Mouse (Mus musculus) heart, embryonic 13.5 days (tissue): ENCODE data around the gene Zdhhc17. TPM values are rescaled to one million over a fixed set of nuclear protein-coding genes. Genes with fewer than 3 reads are reported as not detected.

ENCODE experiments used
- ATAC-seq: fragments of 200-750 bp; cut with Nextera tagmentation; 2 replicates; pipeline ENCODE4 v1.8.0; 2017; ENCODE audit warnings: moderate TSS enrichment; ENCODE audit not compliant: insufficient number of reproducible peaks, low FRiP score, low TSS enrichment; ENCODE audit errors: extremely low read depth
- H3K27ac ChIP-seq: fragments of 300-500 bp; sonication (generic); replicated peaks from 2 replicates; pipeline ENCODE4 v1.5.1; 2015; ENCODE audit warnings: moderate library complexity, mild to moderate bottlenecking, inconsistent platforms
- H3K27me3 ChIP-seq: fragments of 300-500 bp; sonication (generic); replicated peaks from 2 replicates; pipeline ENCODE4 v1.6.1; 2015; ENCODE audit warnings: mild to moderate bottlenecking, inconsistent platforms
- H3K36me3 ChIP-seq: fragments of 300-500 bp; sonication (generic); 2 replicates; pipeline ENCODE4 v1.6.1; 2015; ENCODE audit warnings: mild to moderate bottlenecking, inconsistent platforms
- H3K4me1 ChIP-seq: fragments of 300-500 bp; sonication (generic); 2 replicates; pipeline ENCODE4 v1.6.1; 2015; ENCODE audit warnings: inconsistent platforms
- H3K4me2 ChIP-seq: fragments of 300-500 bp; sonication (generic); 2 replicates; pipeline ENCODE4 v1.6.1; 2015; ENCODE audit warnings: inconsistent platforms, mild to moderate bottlenecking, moderate library complexity
- H3K4me3 ChIP-seq: fragments of 300-500 bp; sonication (generic); 2 replicates; pipeline ENCODE4 v1.5.1; 2015; ENCODE audit warnings: moderate library complexity, mild to moderate bottlenecking, inconsistent platforms
- H3K9ac ChIP-seq: fragments of 300-500 bp; sonication (generic); 2 replicates; pipeline ENCODE4 v1.6.1; 2015; ENCODE audit warnings: inconsistent platforms, mild to moderate bottlenecking, moderate library complexity
- H3K9me3 ChIP-seq: fragments of 300-500 bp; sonication (generic); 2 replicates; pipeline ENCODE4 v1.6.1; 2016; ENCODE audit warnings: inconsistent platforms
- WGBS: fragments of 180-500 bp; shearing (Covaris S2); methylation state at CpG from one replicate; pipeline ENCODE4 v1.1.7; 2015; ENCODE audit warnings: mixed read lengths; 5-methylcytosine and 5-hydroxymethylcytosine counted together
- polyA plus RNA-seq: library from polyadenylated mRNA; unstranded; fragments of >200 nt; fragmentation: Nextera tagmentation; extraction: Ambion mirVana; gene quantifications from 2 replicates; pipeline ENCODE4 v1.2.1, GENCODE M21; 2015

The Zdhhc17 gene
- polyA plus RNA-seq, 1 experiment from 2014 or later, result 15.4 TPM

DNA sequence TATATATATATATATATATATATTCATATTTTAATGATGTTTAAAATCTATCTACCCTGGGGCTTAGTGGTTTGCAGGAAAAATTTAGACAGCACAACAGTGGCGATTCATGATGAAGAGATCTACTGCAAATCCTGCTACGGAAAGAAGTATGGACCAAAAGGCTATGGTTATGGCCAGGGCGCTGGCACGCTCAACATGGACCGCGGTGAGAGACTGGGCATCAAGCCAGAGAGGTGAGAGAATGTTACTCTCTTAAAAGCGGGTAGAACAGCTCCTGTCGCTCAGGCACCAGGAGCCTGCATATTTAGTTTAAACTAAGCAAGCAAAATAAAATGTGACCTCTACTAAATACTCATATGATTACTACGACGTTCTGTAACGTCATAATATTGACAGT is 74.9 kb downstream of the Zdhhc17 start:
- no peaks in the 10 kb centered on the region for H3K9me3 ChIP-seq
- peaks cover 65% of the 10 kb centered on the region for H3K36me3 ChIP-seq
- H3K4me1 ChIP-seq, result peaks cover 41% of the 10 kb centered on the region
- no peak for ATAC-seq
- H3K27me3 ChIP-seq, result no peaks in the 10 kb centered on the region
- WGBS, result 75% methylated on average over 11 of the region's 11 CpGs
- peak overlapping the region; percentile 21; the same call in 1 of the 2 replicates for H3K27ac ChIP-seq
- H3K9ac ChIP-seq, result no peak overlapping the region
- no peak overlapping the region for H3K4me2 ChIP-seq
- no peak overlapping the region for H3K4me3 ChIP-seq

DNA sequence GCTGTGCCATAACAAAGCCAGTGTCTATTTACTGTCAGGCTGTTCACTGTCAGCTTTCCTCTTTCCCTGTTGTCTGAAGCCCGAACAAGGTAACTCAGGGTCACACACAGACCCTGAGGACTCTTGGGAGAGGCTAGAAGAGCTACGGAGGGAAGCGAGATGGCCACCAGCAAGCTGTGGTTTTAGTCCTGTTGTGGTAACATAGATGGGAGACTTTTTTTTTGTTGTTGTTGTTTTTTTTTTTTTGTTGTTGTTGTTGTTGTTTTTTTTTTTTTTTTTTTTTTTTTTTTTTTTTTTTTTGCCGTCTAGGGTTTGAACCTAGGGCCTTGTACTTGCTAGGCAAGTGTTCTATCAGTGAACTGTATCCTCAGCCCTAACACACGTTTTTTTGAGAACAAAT is 76.4 kb downstream of the Zdhhc17 start:
- WGBS, result 69% methylated on average over 5 of the region's 5 CpGs
- Histone ChIP-seq H3K27me3 (no peaks in the 10 kb centered on the region), H3K36me3 (peaks cover 53% of the 10 kb centered on the region), H3K27ac (0 out of 2 replicates have a peak overlapping the region, but pooled peaks have one; percentile 48), H3K4me2 (no peak overlapping the region), H3K9ac (no peak overlapping the region), H3K4me3 (no peak overlapping the region), H3K4me1 (peaks cover 56% of the 10 kb centered on the region), H3K9me3 (no peaks in the 10 kb centered on the region)
- no peak for ATAC-seq

DNA sequence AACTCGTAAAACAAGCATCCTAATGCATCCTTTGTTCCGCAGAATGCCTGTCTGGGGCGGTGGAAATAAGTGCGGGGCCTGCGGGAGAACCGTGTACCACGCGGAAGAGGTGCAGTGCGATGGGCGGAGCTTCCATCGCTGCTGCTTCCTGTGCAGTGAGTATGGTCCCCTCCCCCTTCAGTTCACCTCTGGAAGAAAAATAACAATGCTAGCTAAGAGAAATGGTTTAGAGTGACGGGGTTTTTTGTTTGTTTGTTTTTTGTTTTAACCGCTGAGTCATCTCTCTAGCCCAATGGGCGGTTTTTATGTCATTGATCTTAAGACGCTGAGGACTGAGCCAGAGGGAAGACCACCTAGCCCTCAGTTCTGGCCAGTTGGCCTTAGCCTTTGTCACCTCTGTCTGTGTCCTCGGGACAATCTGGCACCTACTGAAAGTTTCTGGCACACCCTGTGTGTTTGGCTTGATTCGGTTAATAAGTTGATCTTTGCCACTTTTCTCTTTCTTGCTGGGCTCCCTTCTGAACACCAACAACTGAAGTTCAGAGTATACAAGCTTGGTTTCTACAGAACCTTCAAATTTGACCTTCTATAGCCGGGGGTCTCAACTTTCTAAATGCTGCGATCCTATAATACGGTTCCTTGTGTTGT is 77.9 kb downstream of the Zdhhc17 start:
- Histone ChIP-seq H3K4me1 (peaks cover 65% of the 10 kb centered on the region), H3K4me2 (peak overlapping the region; percentile 38), H3K27me3 (no peaks in the 10 kb centered on the region), H3K9ac (peak overlapping the region; percentile 38; the same call in 1 of the 2 replicates), H3K27ac (peak overlapping the region; percentile 60), H3K36me3 (peaks cover 37% of the 10 kb centered on the region), H3K4me3 (no peak overlapping the region), H3K9me3 (no peaks in the 10 kb centered on the region)
- ATAC-seq, result no peak
- WGBS, result 60% methylated on average over 20 of the region's 20 CpGs

DNA sequence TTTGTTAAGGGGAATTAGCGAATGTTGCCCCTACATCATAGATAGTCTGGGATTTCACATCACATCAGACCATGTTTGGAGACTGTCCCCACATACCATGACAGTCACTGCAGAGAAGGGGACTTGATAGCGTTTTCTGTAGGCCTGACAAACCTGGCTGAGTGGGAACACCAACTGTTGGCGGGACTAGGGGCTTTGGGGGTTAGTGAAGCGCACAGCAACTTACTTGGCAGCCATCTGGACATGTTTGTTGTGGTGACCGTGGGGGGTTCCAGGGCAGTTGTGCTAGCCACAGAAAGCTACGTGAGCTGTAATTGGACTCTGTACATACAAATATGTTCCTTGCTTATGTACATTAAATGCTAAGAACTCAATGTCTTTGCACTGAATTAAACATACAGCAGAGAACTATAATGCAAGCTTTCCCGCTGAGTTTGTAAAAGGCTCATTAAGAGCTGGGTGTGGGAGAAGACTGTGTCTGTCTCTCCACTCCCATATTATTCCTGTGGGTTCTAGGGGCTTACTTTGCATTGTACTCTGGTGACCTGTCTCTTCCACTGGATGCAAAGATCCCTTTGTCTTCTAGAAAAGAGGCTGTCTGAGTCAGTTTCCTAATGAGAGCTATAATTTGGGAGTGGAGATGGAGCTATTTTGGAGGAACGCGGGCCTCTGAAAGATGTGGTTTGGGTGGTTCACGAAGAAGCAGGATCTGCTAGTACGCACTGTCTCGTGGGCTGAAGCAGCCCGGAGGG is 78.6 kb downstream of the Zdhhc17 start:
- H3K4me1 ChIP-seq, result peaks cover 72% of the 10 kb centered on the region
- WGBS, result 66% methylated on average over 13 of the region's 13 CpGs
- H3K4me3 ChIP-seq, result no peak overlapping the region

DNA sequence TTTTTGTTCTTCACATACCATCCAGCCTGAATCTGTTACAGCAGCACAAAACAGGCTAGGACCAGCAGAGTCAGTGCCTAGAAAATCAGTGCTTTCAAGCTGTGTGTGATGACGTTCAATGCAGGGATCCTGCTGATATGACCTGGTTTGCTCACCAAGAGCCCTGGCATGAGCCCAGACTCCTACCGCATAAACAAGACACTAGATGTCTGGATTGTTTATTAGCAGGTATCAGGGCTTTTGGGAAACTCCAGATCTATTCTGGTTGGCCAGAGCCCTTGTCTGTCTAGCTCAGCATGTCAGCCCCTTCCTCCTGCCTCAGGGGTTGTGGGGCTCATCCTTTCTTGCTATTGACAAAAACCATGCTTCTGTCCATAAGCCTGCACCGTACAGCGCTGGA is 80.2 kb downstream of the Zdhhc17 start:
- no peak for ATAC-seq
- Histone ChIP-seq H3K36me3 (peaks cover 20% of the 10 kb centered on the region), H3K4me2 (no peak overlapping the region), H3K4me1 (peaks cover 79% of the 10 kb centered on the region), H3K27me3 (no peaks in the 10 kb centered on the region), H3K9me3 (no peaks in the 10 kb centered on the region), H3K4me3 (no peak overlapping the region), H3K27ac (peak overlapping the region; percentile 60), H3K9ac (peak overlapping the region; percentile 50; the same call in 1 of the 2 replicates)
- WGBS, result 31% methylated on average over 4 of the region's 4 CpGs

More for the DNA sequence above, 78.6 kb downstream of the Zdhhc17 start:
- Histone ChIP-seq H3K27ac (peak overlapping the region; percentile 60), H3K9me3 (no peaks in the 10 kb centered on the region), H3K4me2 (peak overlapping the region; percentile 38), H3K36me3 (peaks cover 30% of the 10 kb centered on the region), H3K9ac (peak overlapping the region; percentile 38), H3K27me3 (no peaks in the 10 kb centered on the region)
- ATAC-seq, result no peak

DNA sequence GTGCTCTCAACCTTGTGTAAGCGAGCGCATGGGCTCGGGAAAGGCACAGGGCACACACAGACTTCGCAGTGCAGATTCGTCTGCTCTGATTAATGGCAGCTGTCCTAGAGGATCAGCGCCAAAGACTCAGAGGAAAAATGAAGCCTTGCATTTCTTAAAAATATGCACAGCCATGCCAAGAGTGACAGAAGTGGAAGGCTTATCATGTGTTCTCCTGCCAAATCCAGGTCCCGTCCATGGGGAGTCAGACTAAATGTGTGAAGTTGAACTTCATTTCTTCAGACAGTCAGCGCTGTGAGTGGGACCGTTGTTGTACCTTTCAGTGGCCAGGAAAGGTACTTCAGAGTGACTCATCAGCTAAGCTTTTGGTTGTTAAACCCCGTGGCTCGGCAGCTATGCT is 82.4 kb downstream of the Zdhhc17 start:
- H3K27me3 ChIP-seq, result no peaks in the 10 kb centered on the region
- peak overlapping the region; percentile 83 for H3K27ac ChIP-seq
- peak overlapping the region; percentile 65 for H3K9ac ChIP-seq
- no peak; the same call in 1 of the 2 replicates for ATAC-seq
- peaks cover 16% of the 10 kb centered on the region for H3K36me3 ChIP-seq
- peak overlapping the region; percentile 13; the same call in 1 of the 2 replicates for H3K4me3 ChIP-seq
- no peaks in the 10 kb centered on the region for H3K9me3 ChIP-seq
- peak overlapping the region; percentile 77 for H3K4me2 ChIP-seq
- peaks cover 95% of the 10 kb centered on the region for H3K4me1 ChIP-seq
- WGBS, result 21% methylated on average over 11 of the region's 11 CpGs

DNA sequence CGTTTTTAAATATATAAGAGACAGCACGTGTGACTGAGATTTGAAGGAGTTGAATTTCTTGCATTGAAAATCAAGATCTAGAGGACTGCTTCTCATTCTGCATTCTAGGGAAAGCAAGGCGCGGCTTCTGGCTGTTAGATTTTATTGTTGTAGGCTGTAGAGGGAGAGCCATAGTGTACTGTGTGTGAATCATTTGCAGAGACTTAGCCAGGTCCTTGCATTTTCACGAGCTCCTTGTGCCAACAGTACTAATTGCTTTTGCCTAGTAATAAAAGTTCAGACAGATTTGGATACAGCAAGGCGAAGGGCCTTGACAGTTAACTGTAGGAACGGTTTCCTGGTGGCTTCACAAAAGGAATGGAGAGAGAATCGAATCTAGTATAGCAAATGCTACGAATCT is 87.3 kb downstream of the Zdhhc17 start:
- ATAC-seq, result no peak
- H3K36me3 ChIP-seq, result peaks cover 9% of the 10 kb centered on the region
- peak overlapping the region; percentile 20; the same call in 1 of the 2 replicates for H3K27ac ChIP-seq
- peak overlapping the region; percentile 96 for H3K9ac ChIP-seq
- WGBS, result 57% methylated on average over 9 of the region's 9 CpGs
- peak overlapping the region; percentile 69 for H3K4me3 ChIP-seq
- H3K4me2 ChIP-seq, result peak overlapping the region; percentile 77
- H3K4me1 ChIP-seq, result peaks cover 78% of the 10 kb centered on the region
- no peaks in the 10 kb centered on the region for H3K27me3 ChIP-seq
- no peaks in the 10 kb centered on the region for H3K9me3 ChIP-seq

DNA sequence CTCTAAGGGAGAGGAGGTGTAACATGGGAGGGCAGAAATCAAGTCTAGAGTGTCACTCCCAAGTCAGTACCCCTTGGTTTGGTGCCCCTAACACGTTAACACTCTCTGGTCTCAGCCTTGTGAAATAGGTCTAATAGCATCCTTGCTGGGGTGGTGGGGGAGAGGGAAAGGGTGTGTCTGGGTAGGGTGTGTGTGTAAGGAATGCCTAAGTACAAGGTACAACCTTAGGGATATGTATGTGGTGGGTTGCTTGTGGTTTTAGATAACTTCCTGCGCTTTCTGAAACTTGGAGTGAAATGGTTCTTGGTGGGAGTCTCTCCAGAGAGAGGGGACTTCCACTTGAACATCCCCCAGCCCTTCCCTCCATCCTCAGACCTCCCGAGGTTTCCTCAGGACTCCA is 88.0 kb downstream of the Zdhhc17 start:
- Histone ChIP-seq H3K9ac (peak overlapping the region; percentile 96), H3K27ac (peak overlapping the region; percentile 99), H3K36me3 (peaks cover 9% of the 10 kb centered on the region), H3K4me3 (peak overlapping the region; percentile 69), H3K27me3 (no peaks in the 10 kb centered on the region), H3K4me2 (peak overlapping the region; percentile 77), H3K9me3 (no peaks in the 10 kb centered on the region), H3K4me1 (peaks cover 71% of the 10 kb centered on the region)
- 27% methylated on average over 3 of the region's 3 CpGs for WGBS
- ATAC-seq, result no peak

DNA sequence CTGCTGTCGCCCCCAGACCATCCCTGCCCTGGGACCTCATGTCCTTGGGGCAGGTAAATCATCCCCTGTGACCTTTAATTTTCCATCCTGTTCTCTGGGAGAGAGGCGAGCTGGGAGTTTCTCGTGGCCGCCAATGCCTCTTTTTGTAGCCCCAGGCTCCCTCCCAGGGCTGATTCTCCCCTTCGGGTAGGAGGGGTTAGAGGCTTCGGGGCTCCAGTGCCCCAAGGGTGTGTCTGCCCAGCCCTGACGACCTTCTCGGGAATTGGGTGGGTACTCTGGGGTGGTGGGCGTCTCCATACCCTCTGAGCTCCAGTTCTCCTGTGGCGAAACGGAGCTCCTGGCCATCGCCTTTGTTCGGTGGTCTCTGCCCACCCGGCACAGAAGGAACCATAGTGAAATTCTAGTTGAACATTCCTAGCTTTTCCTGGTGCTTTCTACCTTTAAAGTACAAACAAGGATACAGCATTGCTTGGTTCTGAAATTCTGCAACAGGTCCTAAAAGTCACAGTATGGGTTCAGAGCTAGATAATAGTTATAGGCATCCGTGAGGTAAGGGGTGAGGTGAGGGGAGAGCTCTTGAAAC is 89.5 kb downstream of the Zdhhc17 start:
- ATAC-seq, result no peak
- under 1% methylated on average over 15 of the region's 15 CpGs for WGBS
- peaks cover 57% of the 10 kb centered on the region for H3K4me1 ChIP-seq
- H3K4me3 ChIP-seq, result peak overlapping the region; percentile 69
- H3K4me2 ChIP-seq, result peak overlapping the region; percentile 77
- no peaks in the 10 kb centered on the region for H3K9me3 ChIP-seq
- H3K27me3 ChIP-seq, result no peaks in the 10 kb centered on the region
- peak overlapping the region; percentile 96 for H3K9ac ChIP-seq
- H3K27ac ChIP-seq, result peak overlapping the region; percentile 99
- peaks cover 9% of the 10 kb centered on the region for H3K36me3 ChIP-seq

DNA sequence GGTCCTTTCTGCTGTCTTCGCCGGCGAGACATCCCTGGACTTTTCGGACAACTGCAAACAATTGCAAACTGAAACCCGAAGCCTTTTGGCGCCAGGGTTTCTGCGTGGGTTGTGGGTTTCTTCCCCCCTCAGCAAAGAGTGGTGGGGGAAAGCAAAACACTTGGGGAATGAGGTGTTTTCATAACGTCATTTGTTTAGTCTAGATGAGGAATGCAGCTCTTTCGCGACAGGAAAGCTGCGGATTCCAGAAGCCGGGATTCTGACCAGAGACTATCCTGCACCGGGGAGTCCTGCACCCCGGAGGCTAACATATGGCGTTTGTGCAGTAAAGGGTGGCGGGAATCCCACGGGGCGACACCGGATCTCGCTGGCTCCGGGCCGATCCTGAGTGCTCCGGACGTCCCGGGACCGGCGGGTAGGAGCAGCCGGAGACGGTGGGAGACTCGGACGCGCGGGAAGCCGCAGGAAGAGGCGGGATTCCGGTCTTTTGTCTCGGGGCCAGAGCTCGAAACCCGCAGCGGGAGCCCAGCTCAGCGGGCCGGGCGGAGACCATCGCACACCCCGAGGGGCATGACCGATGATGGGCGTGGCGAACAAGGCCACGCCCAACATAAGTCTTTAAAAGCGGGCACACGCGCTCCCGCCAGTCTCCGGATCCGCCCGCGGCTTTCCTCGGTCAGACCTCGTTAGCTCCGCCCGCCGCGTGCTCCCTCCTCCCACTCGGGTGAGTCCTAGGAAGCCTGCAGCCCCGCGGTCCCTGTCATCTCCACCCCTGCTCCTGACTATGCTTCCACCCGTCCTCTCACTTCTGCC is 90.2 kb downstream of the Zdhhc17 start, which contains the start of gene Csrp2:
Csrp2 (plus strand) TSS at position 259 of the 813 bp plus-strand sequence.
- Histone ChIP-seq H3K9ac (peak within 1 kb of the TSS; percentile 96), H3K27me3 (no peaks in the 10 kb centered on the region), H3K4me2 (peak within 1 kb of the TSS; percentile 77), H3K36me3 (peaks cover 4% of the 10 kb centered on the region; the same call in 1 of the 2 replicates), H3K9me3 (no peaks in the 10 kb centered on the region), H3K4me3 (peak within 1 kb of the TSS; percentile 69), H3K4me1 (peaks cover 50% of the 10 kb centered on the region), H3K27ac (peak within 1 kb of the TSS; percentile 99)
- WGBS, result 2% methylated on average over 67 of the region's 67 CpGs
- peak; percentile 92 for ATAC-seq
